Mouse (Mus musculus) liver, embryonic 15.5 days (tissue): ENCODE results near the gene Tex13b. TPM values are rescaled to one million over a fixed set of nuclear protein-coding genes. Genes with fewer than 3 reads are reported as not detected.

Experiments
- polyA plus RNA-seq: library from polyadenylated mRNA; unstranded; fragments of >200 nt; fragmentation: Nextera tagmentation; extraction: Ambion mirVana; gene quantifications from 2 replicates; pipeline ENCODE4 v1.2.1, GENCODE M21; 2015

The Tex13b gene
- polyA plus RNA-seq, 1 experiment from 2014 or later = not detected

Other genes with a start within 250 kb of the Tex13b start
- 18.1 and 19.9 TPM in 2 replicates for gene Tsc22d3, start 212.8 kb downstream of the Tex13b start, polyA plus RNA-seq
- 0.36 and 0.51 TPM in 2 replicates for gene Mid2, start 148.8 kb downstream of the Tex13b start, polyA plus RNA-seq
- gene Vsig1, start 94.2 kb upstream of the Tex13b start, polyA plus RNA-seq = not detected in 2 replicates
- 37.0 and 37.5 TPM in 2 replicates for gene Psmd10, start 143.3 kb upstream of the Tex13b start, polyA plus RNA-seq
- 26.0 and 27.1 TPM in 2 replicates for gene Atg4a, start 143.5 kb upstream of the Tex13b start, polyA plus RNA-seq